Mouse (Mus musculus) activated CD4-positive, CD25-positive, alpha-beta regulatory T cell, adult 4 months (primary cell): ENCODE data around the gene Pitpnc1. TPM values are rescaled to one million over a fixed set of nuclear protein-coding genes. Genes with fewer than 3 reads are reported as not detected.
A peak's percentile ranks its signal among the peaks of the same experiment; 100 is the strongest.

Experiments
- ATAC-seq: one replicate; pipeline ENCODE4 v1.8.0; 2017
- polyA plus RNA-seq, 2 experiments: library from polyadenylated mRNA; unstranded; fragments of 100-300 nt; shearing (Covaris generic); gene quantifications; one replicate each; pipeline ENCODE4 v1.2.1; 2017

The Pitpnc1 gene
- polyA plus RNA-seq, 2 experiments from 2014 or later = 101 to 116 TPM

DNA sequence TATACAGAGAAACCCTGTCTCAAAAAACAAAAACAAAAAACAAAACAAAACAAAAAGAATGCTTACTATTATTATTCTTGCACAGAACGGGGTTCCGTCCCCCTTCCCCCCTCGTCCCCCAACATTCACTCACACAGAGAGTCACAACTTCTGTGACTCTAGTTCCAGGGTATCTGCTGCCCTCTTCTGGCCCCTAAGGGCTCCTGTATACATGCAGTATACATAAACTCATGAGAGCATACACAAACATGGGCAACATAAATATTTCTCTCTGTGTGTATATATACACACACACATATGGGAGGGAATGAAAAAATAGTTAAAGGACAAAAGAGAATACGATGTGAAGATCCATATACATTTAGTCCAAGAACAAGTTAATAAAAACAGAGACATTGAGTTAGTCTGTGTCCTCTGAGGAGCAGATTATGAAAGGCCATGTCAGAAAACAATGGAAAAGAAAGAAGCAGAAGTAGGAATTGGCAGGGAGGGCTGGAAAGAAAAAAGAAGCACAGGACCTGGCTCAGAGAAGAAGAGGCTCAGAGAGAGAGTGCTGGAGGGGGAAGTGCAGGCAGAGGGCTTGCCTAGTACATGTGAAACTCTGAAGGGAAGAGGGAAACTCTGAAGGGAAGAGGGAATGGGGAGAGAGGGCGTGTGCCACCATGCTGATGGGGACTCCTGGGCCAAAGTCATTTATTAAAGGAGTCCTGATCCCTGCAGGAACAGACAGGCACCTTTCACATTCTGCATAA lies 68.5 kb downstream of the Pitpnc1 start:
- ATAC-seq = no peak

DNA sequence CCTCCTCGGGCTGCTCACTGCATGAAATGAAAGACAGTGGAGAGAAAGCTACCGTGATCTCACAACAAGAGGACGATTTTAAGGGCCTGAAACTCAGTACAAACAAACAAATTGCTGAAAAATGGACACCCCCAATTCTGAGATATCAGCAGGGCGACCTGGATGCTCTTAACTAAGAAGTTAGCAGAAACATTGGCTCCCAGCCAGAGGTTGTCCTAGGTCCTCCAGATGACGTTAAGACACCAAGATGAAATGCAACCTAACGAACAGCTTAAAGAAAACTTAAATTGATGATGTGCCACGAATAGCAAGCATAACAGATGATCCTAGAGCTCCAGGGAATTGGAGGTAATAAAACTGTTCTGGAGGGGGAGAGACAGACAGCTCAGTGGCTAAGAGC lies 69.7 kb downstream of the Pitpnc1 start:
- ATAC-seq = no peak

DNA sequence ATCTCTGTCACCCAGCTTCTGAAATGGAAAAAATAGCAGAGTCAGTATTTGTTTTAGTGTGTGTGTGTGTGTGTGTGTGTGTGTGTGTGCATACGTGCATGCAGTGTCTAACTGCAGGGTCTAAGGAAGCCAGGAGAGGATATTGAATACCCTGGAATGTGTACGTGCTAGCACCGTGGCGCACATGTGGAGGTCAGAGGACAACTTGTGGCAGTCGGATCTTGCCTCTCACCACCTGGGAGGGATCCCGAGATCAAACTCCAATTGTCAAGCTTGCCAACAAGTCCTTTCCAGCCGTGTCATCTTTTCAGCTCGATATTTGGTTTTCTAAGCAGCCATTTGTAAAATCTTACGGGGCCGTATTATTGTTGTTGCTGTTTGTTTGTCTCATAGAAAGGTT lies 70.5 kb downstream of the Pitpnc1 start:
- no peak for ATAC-seq

DNA sequence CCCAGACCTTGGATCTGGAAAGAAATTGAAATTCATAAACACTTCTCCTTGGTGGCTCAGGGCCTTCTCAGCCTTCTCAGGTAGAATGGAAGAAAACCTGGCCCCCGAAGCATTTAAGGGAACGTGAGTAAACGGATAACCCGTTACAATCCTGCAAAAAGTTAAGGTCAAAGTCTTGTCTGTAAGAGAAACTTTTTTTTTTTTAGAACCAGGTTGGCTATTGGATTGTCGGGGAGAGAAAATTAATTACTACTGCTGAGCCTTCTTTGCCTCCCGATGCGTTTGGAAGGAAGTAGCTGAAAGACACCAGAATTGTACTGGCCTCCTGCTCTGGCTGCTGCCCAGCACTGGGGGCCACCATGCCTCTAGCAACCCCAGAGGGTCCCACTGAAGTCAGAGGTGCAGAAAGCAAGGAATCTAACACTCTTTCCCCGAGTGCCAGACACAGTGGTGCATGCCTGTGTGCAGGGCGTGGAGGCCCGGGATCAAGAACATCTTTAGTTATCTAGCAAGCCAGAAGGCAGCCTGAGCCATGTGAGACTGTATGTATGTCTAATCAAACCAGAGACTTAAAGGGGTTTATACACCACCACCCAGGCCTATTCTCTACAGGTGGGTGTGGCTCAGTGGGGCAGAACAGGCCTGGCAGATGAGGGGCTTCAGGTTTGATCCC lies 73.0 kb downstream of the Pitpnc1 start:
- ATAC-seq = no peak

GRCm38 (mm10) chr11:107394245-107394644 lies 76.3 kb downstream of the Pitpnc1 start:
- ATAC-seq = peak; percentile 41

DNA sequence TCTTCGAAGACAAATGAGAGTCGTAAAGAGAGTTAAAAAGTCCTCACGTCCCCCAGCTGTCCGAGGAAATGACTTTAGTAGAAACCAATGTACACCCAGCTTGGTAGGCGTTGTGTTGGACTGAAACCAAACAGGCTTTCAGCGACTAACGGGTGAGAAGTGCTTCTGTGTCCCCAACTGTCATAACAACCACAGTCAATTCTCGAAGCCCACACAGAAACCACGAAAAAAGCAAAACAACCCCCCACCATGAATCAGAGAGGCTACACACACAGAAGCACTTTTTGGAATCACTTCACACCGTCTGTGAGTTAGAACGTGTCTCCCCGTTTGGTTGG lies 76.7 kb downstream of the Pitpnc1 start:
- ATAC-seq = peak; percentile 61

DNA sequence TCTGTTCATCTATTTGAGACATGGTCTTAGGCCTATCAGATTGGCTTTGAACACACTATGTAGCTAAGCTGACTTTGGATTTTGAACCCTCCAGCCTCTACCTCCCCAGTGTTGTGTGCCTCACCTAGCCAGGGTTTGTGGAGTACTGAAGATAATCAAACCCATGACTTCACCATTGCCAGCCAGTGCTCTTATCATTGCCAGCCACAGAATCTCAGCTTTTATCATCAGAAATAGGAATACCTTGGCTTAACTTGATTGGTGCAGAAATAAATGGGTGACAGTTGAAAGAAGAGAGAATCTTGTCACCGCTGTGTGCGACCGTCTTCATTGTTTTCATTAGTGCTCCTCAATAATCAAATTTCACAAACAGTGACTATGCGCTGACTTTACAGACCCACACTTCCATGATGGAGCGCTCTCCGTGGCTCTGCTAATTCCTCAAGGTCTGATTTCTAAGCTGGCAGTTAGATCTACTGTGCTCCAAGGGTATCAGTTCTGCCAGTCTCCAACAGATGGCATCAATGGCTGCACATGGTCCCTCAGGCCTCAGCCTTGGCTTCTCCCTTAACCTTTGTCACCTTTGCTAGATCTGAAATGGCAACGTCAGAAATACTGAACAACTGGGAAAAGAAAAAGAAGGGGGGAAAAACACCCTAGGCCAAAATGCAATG lies 77.2 kb downstream of the Pitpnc1 start:
- peak; percentile 57 for ATAC-seq

DNA sequence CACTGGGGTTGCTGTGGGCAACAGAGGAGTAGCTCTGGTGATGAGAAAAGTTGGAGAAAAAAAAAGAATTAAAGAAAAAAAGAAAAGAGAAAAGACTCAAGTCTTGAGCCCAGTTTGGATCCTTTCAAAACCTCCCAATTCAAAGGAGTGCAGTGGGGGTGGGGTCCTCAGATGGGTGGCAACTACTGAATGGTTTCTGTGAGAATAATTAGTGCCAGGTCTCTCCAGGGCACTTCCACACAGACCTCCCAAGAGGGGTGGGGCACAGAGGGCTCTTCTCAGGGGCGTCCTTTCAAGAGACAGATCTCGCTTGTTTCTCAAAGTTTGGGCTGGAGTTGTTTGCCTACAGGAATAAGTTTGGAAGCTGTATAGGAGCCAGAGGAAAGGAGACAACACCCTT lies 80.0 kb downstream of the Pitpnc1 start:
- no peak for ATAC-seq

DNA sequence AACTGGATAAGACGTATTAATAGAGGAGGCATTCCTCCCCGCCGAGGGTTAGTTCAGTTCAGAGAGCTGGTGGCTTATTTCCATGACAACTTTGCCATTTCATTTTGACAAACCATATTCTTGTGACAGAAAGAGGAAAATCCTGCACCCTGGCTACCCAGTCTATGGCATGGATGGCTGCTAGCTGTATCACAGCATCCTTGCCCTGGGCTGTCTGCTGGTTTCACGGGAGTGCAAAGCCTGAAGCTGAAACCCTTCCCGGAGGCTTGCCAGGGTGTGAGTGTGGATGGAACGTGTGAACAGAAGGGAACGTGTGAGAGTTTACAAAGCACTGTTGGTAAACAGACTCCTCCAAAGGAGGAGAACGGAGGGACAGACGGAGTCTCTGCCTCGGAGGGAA lies 80.5 kb downstream of the Pitpnc1 start:
- ATAC-seq = no peak

GRCm38 (mm10) chr11:107386481-107386880 lies 84.0 kb downstream of the Pitpnc1 start:
- no peak for ATAC-seq

GRCm38 (mm10) chr11:107385306-107385705 lies 85.2 kb downstream of the Pitpnc1 start:
- ATAC-seq = no peak

DNA sequence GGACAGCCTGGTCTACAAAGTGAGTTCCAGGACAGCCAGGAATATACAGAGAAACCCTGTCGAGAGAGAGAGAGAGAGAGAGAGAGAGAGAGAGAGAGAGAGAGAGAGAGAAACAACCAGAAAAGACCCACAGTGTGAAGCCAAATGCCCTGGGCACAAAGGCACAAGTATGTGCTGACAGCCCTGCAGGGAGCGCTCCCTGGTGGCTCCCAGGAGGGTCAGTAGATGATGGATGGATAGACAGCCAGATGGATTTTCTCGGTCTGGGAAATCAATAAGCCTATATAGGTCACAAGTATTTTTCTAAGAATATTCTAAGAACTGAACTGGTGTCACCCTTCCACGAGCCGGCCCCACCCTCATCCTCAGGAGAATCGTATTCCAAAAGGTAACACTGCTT lies 86.5 kb downstream of the Pitpnc1 start:
- ATAC-seq = no peak

- ATAC-seq = no peak
Observed at GRCm38 (mm10) chr11:107379965-107380364, 90.5 kb downstream of the Pitpnc1 start.

GRCm38 (mm10) chr11:107379089-107379845 lies 91.2 kb downstream of the Pitpnc1 start:
- ATAC-seq = no peak

DNA sequence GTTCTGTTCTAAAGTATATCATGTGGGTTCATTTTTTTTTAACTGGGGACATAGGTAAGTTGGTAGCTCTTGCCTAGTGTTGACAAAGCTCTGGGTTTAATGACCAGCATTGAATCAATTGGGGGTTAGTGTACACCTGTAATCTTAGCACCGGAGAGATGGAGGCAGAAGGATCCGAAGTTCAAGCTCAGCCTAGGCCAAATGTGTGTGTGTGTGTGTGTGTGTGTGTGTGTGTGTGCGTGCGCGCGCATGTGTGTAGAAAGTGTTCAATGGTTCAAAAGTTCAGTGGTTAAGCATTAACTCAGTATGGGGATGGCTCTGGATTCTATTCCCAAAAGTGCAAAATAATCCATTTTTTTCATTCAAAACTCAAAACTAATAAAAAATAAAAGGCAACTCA lies 93.2 kb downstream of the Pitpnc1 start:
- no peak for ATAC-seq

- no peak for ATAC-seq
Observed at GRCm38 (mm10) chr11:107376272-107376671, 94.2 kb downstream of the Pitpnc1 start.

DNA sequence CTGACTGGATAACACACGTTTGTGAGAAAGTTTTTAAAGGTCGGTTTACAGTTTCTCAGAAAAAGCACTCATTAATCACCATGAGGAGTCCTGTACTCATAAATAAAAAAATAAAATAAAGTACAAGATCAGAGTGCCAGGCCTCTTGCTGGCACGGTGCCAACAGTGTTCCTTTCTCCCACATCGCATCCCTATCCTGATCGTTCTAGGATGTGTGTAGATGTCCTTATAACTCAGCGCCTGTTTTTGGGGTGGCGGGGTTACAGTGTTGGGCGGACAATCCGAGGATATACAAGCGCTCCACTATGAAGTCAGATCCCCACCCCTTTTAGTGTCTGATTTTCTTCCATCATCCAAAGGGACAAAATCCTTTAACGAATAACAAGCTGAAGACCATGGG lies 94.7 kb downstream of the Pitpnc1 start:
- ATAC-seq = no peak

GRCm38 (mm10) chr11:107373569-107373968 lies 96.9 kb downstream of the Pitpnc1 start:
- ATAC-seq = no peak

DNA sequence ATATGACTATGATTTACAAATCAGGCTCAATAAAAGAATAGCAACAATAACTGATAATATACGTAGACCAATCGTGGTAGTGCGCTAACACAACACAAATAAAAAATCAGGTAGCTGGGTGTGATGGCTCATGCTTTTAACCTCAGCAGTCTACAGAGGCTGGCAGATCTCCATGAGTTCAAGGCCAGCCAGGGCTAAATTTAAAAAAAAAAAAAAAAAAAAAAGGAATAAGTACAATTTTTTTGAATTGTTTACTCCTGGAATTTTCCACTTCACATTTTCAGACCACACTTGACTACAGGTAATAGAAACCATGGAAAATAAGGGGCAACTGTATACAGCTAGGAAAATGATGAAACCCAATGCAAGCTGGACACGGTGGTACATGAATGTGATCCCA lies 97.3 kb downstream of the Pitpnc1 start:
- ATAC-seq = no peak

DNA sequence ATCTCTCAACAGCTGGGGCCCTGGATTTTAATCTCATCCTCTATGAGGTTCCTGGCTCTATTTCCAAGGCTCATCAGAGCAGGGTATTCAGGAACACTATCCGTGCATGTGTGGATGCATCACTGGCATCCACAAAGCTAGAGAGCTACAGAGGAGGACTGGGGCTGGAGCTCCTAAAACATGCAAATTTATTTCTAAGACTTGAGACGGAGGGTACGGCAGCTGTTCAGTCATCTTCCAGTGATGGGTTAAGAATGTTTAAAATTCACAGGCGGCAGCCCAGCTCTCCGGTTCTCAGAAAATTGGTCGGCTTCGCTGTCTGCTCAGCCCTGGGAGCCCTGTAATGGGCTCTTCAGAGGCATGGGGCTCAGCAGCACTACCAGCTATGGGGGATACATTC lies 97.8 kb downstream of the Pitpnc1 start:
- no peak for ATAC-seq

DNA sequence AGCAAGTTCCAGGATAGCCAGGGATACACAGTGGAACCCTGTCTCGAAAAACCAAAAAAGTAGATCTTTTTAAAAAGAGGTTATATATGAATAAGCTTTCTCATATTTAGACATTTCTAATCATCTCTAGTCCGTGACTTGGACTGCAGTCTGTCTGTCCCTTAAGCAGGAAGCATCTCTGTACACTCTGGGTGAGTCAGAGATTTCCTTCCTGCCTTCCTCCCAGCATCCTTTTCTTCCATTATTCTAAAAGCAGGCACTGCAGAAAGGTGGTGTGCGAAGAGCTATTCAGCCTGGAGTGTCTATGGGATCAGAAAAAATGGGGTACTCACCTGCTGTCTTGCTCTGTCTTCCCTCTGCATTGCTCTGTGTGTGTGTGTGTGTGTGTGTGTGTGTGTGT lies 100.0 kb downstream of the Pitpnc1 start:
- ATAC-seq = peak; percentile 6

DNA sequence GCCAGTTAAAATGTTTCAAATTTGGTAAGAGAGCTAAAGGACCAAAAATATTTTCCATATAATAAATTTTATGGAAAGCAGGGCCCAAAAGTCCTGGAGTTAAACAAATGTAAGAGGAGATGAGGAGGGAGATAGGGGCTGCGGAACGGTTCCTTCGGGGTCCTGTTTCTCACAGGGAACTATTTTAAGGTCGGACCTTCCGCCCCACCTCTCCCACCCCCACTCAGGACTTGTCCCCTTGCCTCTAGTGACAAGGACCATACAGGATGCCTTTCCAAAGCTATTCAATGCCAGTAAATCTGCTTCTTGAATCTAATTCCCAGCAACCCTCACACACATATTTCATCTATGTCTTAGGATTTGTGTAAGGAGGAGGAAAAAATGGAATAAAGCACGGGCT lies 100.8 kb downstream of the Pitpnc1 start:
- ATAC-seq = no peak
